Mouse (Mus musculus): ENCODE data around the gene Igfbp4.

The Igfbp4 gene

GRCm38 (mm10) chr11:99041051-99041729 lies at the start of gene Igfbp4:
Gene Igfbp4, plus strand, starts transcription at chr11:99041244.
- DNase-seq (ENCODE audit: low spot score in 2 of 2) = peak; percentile 52 to 71

GRCm38 (mm10) chr11:98995987-98996386 lies 45.1 kb upstream of the Igfbp4 start:
- no peak for DNase-seq (ENCODE audit: low spot score in 2 of 2)

- DNase-seq (ENCODE audit: low spot score in 2 of 2) = no peak
Observed at GRCm38 (mm10) chr11:98997659-98998058, 43.4 kb upstream of the Igfbp4 start.

GRCm38 (mm10) chr11:98998776-98999175 lies 42.3 kb upstream of the Igfbp4 start:
- DNase-seq (ENCODE audit: low spot score in 2 of 2) = no peak

- DNase-seq (ENCODE audit: low spot score in 2 of 2) = no peak
Observed at GRCm38 (mm10) chr11:98999243-98999642, 41.8 kb upstream of the Igfbp4 start.

GRCm38 (mm10) chr11:99006788-99007187 lies 34.3 kb upstream of the Igfbp4 start:
- DNase-seq (ENCODE audit: low spot score in 2 of 2) = no peak

- DNase-seq (ENCODE audit: low spot score in 2 of 2) = no peak
Observed at GRCm38 (mm10) chr11:99010124-99010523, 30.9 kb upstream of the Igfbp4 start.

GRCm38 (mm10) chr11:99010706-99011105 lies 30.3 kb upstream of the Igfbp4 start:
- no peak for DNase-seq (ENCODE audit: low spot score in 2 of 2)

GRCm38 (mm10) chr11:99013856-99014255 lies 27.2 kb upstream of the Igfbp4 start:
- no peak for DNase-seq (ENCODE audit: low spot score in 2 of 2)

GRCm38 (mm10) chr11:99019844-99020243 lies 21.2 kb upstream of the Igfbp4 start:
- no peak for DNase-seq (ENCODE audit: low spot score in 2 of 2)

GRCm38 (mm10) chr11:99022384-99022933 lies 18.6 kb upstream of the Igfbp4 start:
- DNase-seq (ENCODE audit: low spot score in 2 of 2) = no peak

GRCm38 (mm10) chr11:99023094-99023493 lies 17.9 kb upstream of the Igfbp4 start:
- DNase-seq (ENCODE audit: low spot score in 2 of 2) = no peak

GRCm38 (mm10) chr11:99023500-99024467 lies 17.3 kb upstream of the Igfbp4 start, which contains the start of gene Top2a:
Gene Top2a, minus strand, starts transcription at chr11:99024189.
- peak; percentile 83 to 98 for DNase-seq (ENCODE audit: low spot score in 2 of 2)

GRCm38 (mm10) chr11:99024468-99025134 lies 16.4 kb upstream of the Igfbp4 start:
- DNase-seq (ENCODE audit: low spot score in 2 of 2) = no peak

- DNase-seq (ENCODE audit: low spot score in 2 of 2) = no peak
Observed at GRCm38 (mm10) chr11:99025878-99026277, 15.2 kb upstream of the Igfbp4 start.

GRCm38 (mm10) chr11:99026899-99027440 lies 14.1 kb upstream of the Igfbp4 start:
- no peak for DNase-seq (ENCODE audit: low spot score in 2 of 2)

- no peak for DNase-seq (ENCODE audit: low spot score in 2 of 2)
Observed at GRCm38 (mm10) chr11:99035350-99035749, 5.7 kb upstream of the Igfbp4 start.

- DNase-seq (ENCODE audit: low spot score in 2 of 2) = no peak
Observed at GRCm38 (mm10) chr11:99036254-99036653, 4.8 kb upstream of the Igfbp4 start.

- peak; percentile 64 to 86 for DNase-seq (ENCODE audit: low spot score in 2 of 2)
Observed at GRCm38 (mm10) chr11:99039782-99040181, 1.3 kb upstream of the Igfbp4 start.

GRCm38 (mm10) chr11:99040346-99040974 lies 584 bp upstream of the Igfbp4 start:
- DNase-seq (ENCODE audit: low spot score in 2 of 2) = peak in 1 of 2 experiments; percentile 51

Data from cerebellum, postnatal 4 days (tissue).